Mouse (Mus musculus): ENCODE results near the gene 4930442H23Rik. TPM values are rescaled to one million over a fixed set of nuclear protein-coding genes. Genes with fewer than 3 reads are reported as not detected.

Gene 4930442H23Rik
- total and polyA plus RNA-seq, 3 experiments, result not detected

GRCm38 (mm10) chr10:81134966-81135681, 48.5 kb downstream of the 4930442H23Rik start, which contains the start of gene Zbtb7a:
TSS of gene Zbtb7a (plus strand) at chr10:81135220.
- H3K4me1 ChIP-seq (ENCODE audit: insufficient read depth, low read depth, low read length), result peaks cover 39% of the 10 kb centered on the region
- no peaks in the 10 kb centered on the region for H3K27me3 ChIP-seq (ENCODE audit: insufficient read depth, low read length)
- H3K36me3 ChIP-seq (replicated peaks), result peaks cover 18% of the 10 kb centered on the region
- H3K4me3 ChIP-seq (ENCODE audit: low read depth, low read length), result peak within 1 kb of the TSS; percentile 79
- ATAC-seq (ENCODE audit: extremely low read depth, insufficient number of reproducible peaks, low FRiP score, poor library complexity, severe bottlenecking) (no peak), DNase-seq (ENCODE audit: low spot score) (peak; percentile 67)
- TF ChIP-seq GATA2 (IDR thresholded peaks at IDR 0.05; ENCODE audit: borderline replicate concordance, low read depth, low read length), result no peak
- TF ChIP-seq CTCF (IDR thresholded peaks at IDR 0.05; ENCODE audit: low read depth, low read length), result no peak
- H3K9me3 ChIP-seq (replicated peaks), result no peaks in the 10 kb centered on the region

- Histone ChIP-seq H3K4me1 (ENCODE audit: insufficient read depth, low read depth, low read length) (peaks cover 38% of the 10 kb centered on the region), H3K9me3 (replicated peaks) (no peaks in the 10 kb centered on the region), H3K4me3 (ENCODE audit: low read depth, low read length) (peak overlapping the region; percentile 79), H3K36me3 (replicated peaks) (peaks cover 18% of the 10 kb centered on the region), H3K27me3 (ENCODE audit: insufficient read depth, low read length) (no peaks in the 10 kb centered on the region)
- ATAC-seq (ENCODE audit: extremely low read depth, insufficient number of reproducible peaks, low FRiP score, poor library complexity, severe bottlenecking) (peak; percentile 29), DNase-seq (ENCODE audit: low spot score) (peak; percentile 93)
- no peak for TF ChIP-seq CTCF (IDR thresholded peaks at IDR 0.05; ENCODE audit: low read depth, low read length)
- TF ChIP-seq GATA2 (IDR thresholded peaks at IDR 0.05; ENCODE audit: borderline replicate concordance, low read depth, low read length), result no peak
- TF ChIP-seq GATA1 (IDR thresholded peaks at IDR 0.05; ENCODE audit: borderline replicate concordance, low read length), result no peak
Observed at GRCm38 (mm10) chr10:81134181-81134587, 49.5 kb downstream of the 4930442H23Rik start.

Other genes starting within 250 kb of the 4930442H23Rik start
Only the 20 nearest of the 30 such genes appear.
- gene Diras1, start 158.2 kb downstream of the 4930442H23Rik start, total RNA-seq (2014; fragmentation: Nextera tagmentation), result not detected in 2 replicates
- gene Diras1, start 158.2 kb downstream of the 4930442H23Rik start, total RNA-seq (2017), result 0.44 TPM in 1 of 2 replicates, not detected in the other
- 0.02 TPM in 1 of 2 replicates, not detected in the other for gene Diras1, start 158.2 kb downstream of the 4930442H23Rik start, polyA plus RNA-seq (2012)
- gene Slc39a3, start 146.4 kb downstream of the 4930442H23Rik start, total RNA-seq (2014; fragmentation: Nextera tagmentation), result 2.8 and 3.4 TPM in 2 replicates
- gene Slc39a3, start 146.4 kb downstream of the 4930442H23Rik start, total RNA-seq (2017), result 7.4 and 9.9 TPM in 2 replicates
- gene Slc39a3, start 146.4 kb downstream of the 4930442H23Rik start, polyA plus RNA-seq (2012), result 8.2 and 9.6 TPM in 2 replicates
- 69.9 and 71.1 TPM in 2 replicates for gene Sgta, start 123.7 kb downstream of the 4930442H23Rik start, total RNA-seq (2014; fragmentation: Nextera tagmentation)
- gene Sgta, start 123.7 kb downstream of the 4930442H23Rik start, total RNA-seq (2017), result 52.4 and 56.2 TPM in 2 replicates
- gene Sgta, start 123.7 kb downstream of the 4930442H23Rik start, polyA plus RNA-seq (2012), result 178 and 186 TPM in 2 replicates
- 13.1 and 15.9 TPM in 2 replicates for gene Thop1, start 113.8 kb downstream of the 4930442H23Rik start, total RNA-seq (2014; fragmentation: Nextera tagmentation)
- 19.0 and 23.6 TPM in 2 replicates for gene Thop1, start 113.8 kb downstream of the 4930442H23Rik start, total RNA-seq (2017)
- gene Thop1, start 113.8 kb downstream of the 4930442H23Rik start, polyA plus RNA-seq (2012), result 81.6 and 95.0 TPM in 2 replicates
- gene Creb3l3, start 85.0 kb downstream of the 4930442H23Rik start, total RNA-seq (2014; fragmentation: Nextera tagmentation), result not detected in 2 replicates
- gene Creb3l3, start 85.0 kb downstream of the 4930442H23Rik start, total RNA-seq (2017), result 0.29 TPM in 1 of 2 replicates, not detected in the other
- not detected in 2 replicates for gene Creb3l3, start 85.0 kb downstream of the 4930442H23Rik start, polyA plus RNA-seq (2012)
- gene Map2k2, start 77.9 kb downstream of the 4930442H23Rik start, total RNA-seq (2014; fragmentation: Nextera tagmentation), result 35.9 and 52.2 TPM in 2 replicates
- 63.5 and 76.7 TPM in 2 replicates for gene Map2k2, start 77.9 kb downstream of the 4930442H23Rik start, total RNA-seq (2017)
- 272 and 393 TPM in 2 replicates for gene Map2k2, start 77.9 kb downstream of the 4930442H23Rik start, polyA plus RNA-seq (2012)
- 27.7 and 31.1 TPM in 2 replicates for gene Zbtb7a, start 48.6 kb downstream of the 4930442H23Rik start, total RNA-seq (2014; fragmentation: Nextera tagmentation)
- gene Zbtb7a, start 48.6 kb downstream of the 4930442H23Rik start, total RNA-seq (2017), result 6.4 and 7.1 TPM in 2 replicates
- 75.7 and 79.1 TPM in 2 replicates for gene Zbtb7a, start 48.6 kb downstream of the 4930442H23Rik start, polyA plus RNA-seq (2012)
- 28.6 and 34.4 TPM in 2 replicates for gene Pias4, start 15.9 kb downstream of the 4930442H23Rik start, total RNA-seq (2014; fragmentation: Nextera tagmentation)
- 21.2 and 24.8 TPM in 2 replicates for gene Pias4, start 15.9 kb downstream of the 4930442H23Rik start, total RNA-seq (2017)
- gene Pias4, start 15.9 kb downstream of the 4930442H23Rik start, polyA plus RNA-seq (2012), result 62.7 and 70.5 TPM in 2 replicates
- 1,577 and 1,715 TPM in 2 replicates for gene Eef2, start 7.2 kb downstream of the 4930442H23Rik start, total RNA-seq (2014; fragmentation: Nextera tagmentation)
- gene Eef2, start 7.2 kb downstream of the 4930442H23Rik start, total RNA-seq (2017), result 1,676 and 1,695 TPM in 2 replicates
- gene Eef2, start 7.2 kb downstream of the 4930442H23Rik start, polyA plus RNA-seq (2012), result 2,355 and 3,878 TPM in 2 replicates
- 34.2 and 43.3 TPM in 2 replicates for gene Dapk3, start 844 bp downstream of the 4930442H23Rik start, total RNA-seq (2014; fragmentation: Nextera tagmentation)
- gene Dapk3, start 844 bp downstream of the 4930442H23Rik start, total RNA-seq (2017), result 39.3 and 40.8 TPM in 2 replicates
- gene Dapk3, start 844 bp downstream of the 4930442H23Rik start, polyA plus RNA-seq (2012), result 69.8 and 96.7 TPM in 2 replicates
- not detected in 2 replicates for gene Nmrk2, start 18.2 kb upstream of the 4930442H23Rik start, total RNA-seq (2014; fragmentation: Nextera tagmentation)
- not detected in 2 replicates for gene Nmrk2, start 18.2 kb upstream of the 4930442H23Rik start, total RNA-seq (2017)
- gene Nmrk2, start 18.2 kb upstream of the 4930442H23Rik start, polyA plus RNA-seq (2012), result not detected in 2 replicates
- gene Atcay, start 47.0 kb upstream of the 4930442H23Rik start, total RNA-seq (2014; fragmentation: Nextera tagmentation), result not detected in 2 replicates
- 0.06 and 0.11 TPM in 2 replicates for gene Atcay, start 47.0 kb upstream of the 4930442H23Rik start, total RNA-seq (2017)
- gene Atcay, start 47.0 kb upstream of the 4930442H23Rik start, polyA plus RNA-seq (2012), result not detected in 2 replicates
- gene Zfr2, start 49.3 kb upstream of the 4930442H23Rik start, total RNA-seq (2014; fragmentation: Nextera tagmentation), result 7.0 and 7.1 TPM in 2 replicates
- gene Zfr2, start 49.3 kb upstream of the 4930442H23Rik start, total RNA-seq (2017), result 2.6 and 3.2 TPM in 2 replicates
- 1.8 and 1.9 TPM in 2 replicates for gene Zfr2, start 49.3 kb upstream of the 4930442H23Rik start, polyA plus RNA-seq (2012)
- not detected in 2 replicates for gene Matk, start 69.1 kb upstream of the 4930442H23Rik start, total RNA-seq (2014; fragmentation: Nextera tagmentation)
- gene Matk, start 69.1 kb upstream of the 4930442H23Rik start, total RNA-seq (2017), result 0.05 and 0.06 TPM in 2 replicates
- gene Matk, start 69.1 kb upstream of the 4930442H23Rik start, polyA plus RNA-seq (2012), result 0.07 TPM in 1 of 2 replicates, not detected in the other
- gene Mrpl54, start 83.1 kb upstream of the 4930442H23Rik start, total RNA-seq (2014; fragmentation: Nextera tagmentation), result 75.6 and 78.6 TPM in 2 replicates
- gene Mrpl54, start 83.1 kb upstream of the 4930442H23Rik start, total RNA-seq (2017), result 186 and 206 TPM in 2 replicates
- 612 and 631 TPM in 2 replicates for gene Mrpl54, start 83.1 kb upstream of the 4930442H23Rik start, polyA plus RNA-seq (2012)
- gene Apba3, start 83.1 kb upstream of the 4930442H23Rik start, total RNA-seq (2014; fragmentation: Nextera tagmentation), result 36.2 and 44.6 TPM in 2 replicates
- 27.9 and 38.9 TPM in 2 replicates for gene Apba3, start 83.1 kb upstream of the 4930442H23Rik start, total RNA-seq (2017)
- 113 and 130 TPM in 2 replicates for gene Apba3, start 83.1 kb upstream of the 4930442H23Rik start, polyA plus RNA-seq (2012)
- gene Tjp3, start 107.7 kb upstream of the 4930442H23Rik start, total RNA-seq (2014; fragmentation: Nextera tagmentation), result 0.44 TPM in 1 of 2 replicates, not detected in the other
- gene Tjp3, start 107.7 kb upstream of the 4930442H23Rik start, total RNA-seq (2017), result 1.8 and 1.9 TPM in 2 replicates
- gene Tjp3, start 107.7 kb upstream of the 4930442H23Rik start, polyA plus RNA-seq (2012), result 1.4 and 1.6 TPM in 2 replicates
- 58.0 and 62.2 TPM in 2 replicates for gene Pip5k1c, start 109.1 kb upstream of the 4930442H23Rik start, total RNA-seq (2014; fragmentation: Nextera tagmentation)
- gene Pip5k1c, start 109.1 kb upstream of the 4930442H23Rik start, total RNA-seq (2017), result 58.8 and 66.6 TPM in 2 replicates
- gene Pip5k1c, start 109.1 kb upstream of the 4930442H23Rik start, polyA plus RNA-seq (2012), result 266 and 331 TPM in 2 replicates
- gene Cactin, start 137.3 kb upstream of the 4930442H23Rik start, total RNA-seq (2014; fragmentation: Nextera tagmentation), result 9.0 and 11.4 TPM in 2 replicates
- 23.5 and 23.9 TPM in 2 replicates for gene Cactin, start 137.3 kb upstream of the 4930442H23Rik start, total RNA-seq (2017)
- gene Cactin, start 137.3 kb upstream of the 4930442H23Rik start, polyA plus RNA-seq (2012), result 77.9 and 80.5 TPM in 2 replicates
- gene Tbxa2r, start 144.9 kb upstream of the 4930442H23Rik start, total RNA-seq (2014; fragmentation: Nextera tagmentation), result not detected in 2 replicates
- gene Tbxa2r, start 144.9 kb upstream of the 4930442H23Rik start, total RNA-seq (2017), result 0.06 TPM in 1 of 2 replicates, not detected in the other
- gene Tbxa2r, start 144.9 kb upstream of the 4930442H23Rik start, polyA plus RNA-seq (2012), result 0.06 TPM in 1 of 2 replicates, not detected in the other